Mouse (Mus musculus) CD4-positive, CD25-positive, alpha-beta regulatory T cell, adult 9 weeks (primary cell): ENCODE results near the gene Ppp2r1b. TPM values are rescaled to one million over a fixed set of nuclear protein-coding genes. Genes with fewer than 3 reads are reported as not detected.

ENCODE experiments used
- polyA plus RNA-seq: library from polyadenylated mRNA; unstranded; fragments of 100-300 nt; shearing (Covaris generic); gene quantifications from one replicate; pipeline ENCODE4 v1.2.1, GENCODE M21; 2017

Ppp2r1b gene
- 105 TPM for polyA plus RNA-seq

DNA sequence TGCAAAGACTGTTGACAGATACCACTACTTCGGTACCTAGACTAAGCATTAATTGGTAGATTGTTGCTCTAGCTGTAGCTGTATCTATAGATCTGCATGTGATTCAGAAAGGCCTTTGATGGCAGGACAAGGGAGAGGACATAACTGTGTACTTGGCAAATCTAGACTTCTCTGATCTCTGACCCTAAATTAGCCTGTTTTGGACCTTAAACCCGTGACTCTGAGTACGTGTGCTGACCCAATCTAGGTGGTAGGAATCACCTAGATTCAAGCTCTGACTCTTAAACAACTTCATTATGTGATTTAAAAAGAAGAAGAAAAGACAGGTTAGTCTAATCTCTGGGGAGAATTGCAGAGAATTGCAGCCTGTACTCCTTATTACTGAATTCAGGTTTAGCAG is at the start of gene Ppp2r1b:
Ppp2r1b (plus strand) TSS at position 221 of the 400 bp plus-strand sequence.

Other genes with a start within 250 kb of the Ppp2r1b start
- gene Sdhd, start 241.5 kb upstream of the Ppp2r1b start, polyA plus RNA-seq: 193 TPM
- gene Timm8b, start 241.4 kb upstream of the Ppp2r1b start, polyA plus RNA-seq: 125 TPM
- gene Pih1d2, start 228.0 kb upstream of the Ppp2r1b start, polyA plus RNA-seq: 0.76 TPM
- 19.7 TPM for gene Nkapd1, start 227.8 kb upstream of the Ppp2r1b start, polyA plus RNA-seq
- gene Dlat, start 185.5 kb upstream of the Ppp2r1b start, polyA plus RNA-seq: 26.1 TPM
- 0.14 TPM for gene Dixdc1, start 105.8 kb upstream of the Ppp2r1b start, polyA plus RNA-seq
- not detected for gene 2310030G06Rik, start 98.8 kb upstream of the Ppp2r1b start, polyA plus RNA-seq
- 0.82 TPM for gene Cryab, start 94.0 kb upstream of the Ppp2r1b start, polyA plus RNA-seq
- not detected for gene Hspb2, start 92.9 kb upstream of the Ppp2r1b start, polyA plus RNA-seq
- 10.2 TPM for gene Fdxacb1, start 77.1 kb upstream of the Ppp2r1b start, polyA plus RNA-seq
- 7.7 TPM for gene Alg9, start 70.3 kb upstream of the Ppp2r1b start, polyA plus RNA-seq
- gene 1110032A03Rik, start 69.8 kb upstream of the Ppp2r1b start, polyA plus RNA-seq: 18.6 TPM
- gene Sik2, start 163.8 kb downstream of the Ppp2r1b start, polyA plus RNA-seq: 13.7 TPM
- gene Btg4, start 215.6 kb downstream of the Ppp2r1b start, polyA plus RNA-seq: not detected
- not detected for gene Layn, start 231.8 kb downstream of the Ppp2r1b start, polyA plus RNA-seq